32 mouse cellular contexts compared by ENCODE assay signal in the genomic region with DNA sequence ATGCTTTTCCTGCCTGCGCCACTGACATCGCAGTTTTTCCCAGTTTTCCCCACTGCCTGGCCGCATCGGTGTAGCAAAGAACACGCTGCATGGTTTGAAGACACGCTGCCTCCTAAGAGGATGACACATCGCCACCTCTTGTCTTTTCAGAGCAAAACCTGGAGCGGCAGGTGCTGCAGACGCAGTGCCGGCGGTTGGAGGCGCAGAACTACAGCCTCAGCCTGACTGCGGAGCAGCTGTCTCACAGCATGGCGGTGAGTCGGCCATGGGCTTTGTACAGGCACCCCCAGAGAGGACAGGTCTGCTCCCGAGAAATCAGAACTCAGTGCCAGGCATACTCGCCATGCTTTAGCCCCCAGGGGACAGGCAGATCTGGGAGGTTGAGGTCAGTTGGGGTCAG. TPM values are rescaled to one million over a fixed set of nuclear protein-coding genes. Genes with fewer than 3 reads are reported as not detected.
DNase-seq lines count a peak whose midpoint lies in the region; ATAC-seq and TF ChIP-seq lines count a peak whose summit lies in the region.
"Had no signal": no experiment of that assay in that cellular context is flagged by ENCODE, and none has a peak within 500 bp of the region (broad histone marks: within the 10 kb centered on the region; RNA-seq: fewer than 3 reads in every experiment).

No protein-coding gene starts in this region.

- peak; percentile 28; the same call in 1 of the 2 replicates for TF ChIP-seq CTCF in cerebellum, adult 2 months (IDR thresholded peaks at IDR 0.05; ENCODE audit: borderline replicate concordance, insufficient read depth, low read depth, low read length)

- H3K4me2 ChIP-seq in forebrain, embryonic 12.5 days: no peak overlapping the region
- H3K4me2 ChIP-seq in hindbrain, embryonic 13.5 days: no peak overlapping the region
- H3K4me2 ChIP-seq in hindbrain, embryonic 14.5 days (replicated peaks): no peak overlapping the region
- H3K4me2 ChIP-seq in midbrain, embryonic 13.5 days (replicated peaks): no peak overlapping the region
- H3K4me2 ChIP-seq in midbrain, embryonic 15.5 days: no peak overlapping the region
- H3K4me2 ChIP-seq: embryonic facial prominence, embryonic 15.5 days; heart, embryonic 15.5 days; hindbrain, embryonic 15.5 days; intestine, embryonic 15.5 days had no signal

- no peaks in the 10 kb centered on the region for H3K9me3 ChIP-seq in forebrain, embryonic 12.5 days
- H3K9me3 ChIP-seq in forebrain, embryonic 10.5 days: no peaks in the 10 kb centered on the region
- H3K9me3 ChIP-seq in hindbrain, embryonic 13.5 days: no peaks in the 10 kb centered on the region
- no peaks in the 10 kb centered on the region for H3K9me3 ChIP-seq in hindbrain, embryonic 14.5 days (ENCODE audit: control insufficient read depth, low read length)
- no peaks in the 10 kb centered on the region for H3K9me3 ChIP-seq in midbrain, embryonic 13.5 days
- no peaks in the 10 kb centered on the region for H3K9me3 ChIP-seq in midbrain, embryonic 15.5 days
- H3K9me3 ChIP-seq: embryonic facial prominence, embryonic 10.5 days; embryonic facial prominence, embryonic 15.5 days; heart, embryonic 10.5 days; heart, embryonic 15.5 days; hindbrain, embryonic 15.5 days; intestine, embryonic 15.5 days had no signal

- no peak for TF ChIP-seq POLR2A in cerebellum, adult 2 months (IDR thresholded peaks at IDR 0.05; ENCODE audit: borderline replicate concordance, insufficient read depth, low read length)

- peaks cover 95% of the 10 kb centered on the region for H3K36me3 ChIP-seq in forebrain, embryonic 12.5 days (replicated peaks)
- H3K36me3 ChIP-seq in forebrain, embryonic 10.5 days (replicated peaks): peaks cover 100% of the 10 kb centered on the region
- peaks cover 95% of the 10 kb centered on the region for H3K36me3 ChIP-seq in hindbrain, embryonic 13.5 days
- H3K36me3 ChIP-seq in hindbrain, embryonic 14.5 days (replicated peaks; ENCODE audit: control insufficient read depth, insufficient read depth): peaks cover 86% of the 10 kb centered on the region
- H3K36me3 ChIP-seq in midbrain, embryonic 13.5 days: peaks cover 91% of the 10 kb centered on the region
- peaks cover 55% of the 10 kb centered on the region for H3K36me3 ChIP-seq in midbrain, embryonic 15.5 days (replicated peaks)

- DNase-seq in cerebellum, adult 2 months: peak; percentile 63 to 65
- DNase-seq in cerebellum, adult 11-12 months: no peak
- no peak for DNase-seq in forebrain, embryonic 10.5 days (ENCODE audit: extremely low spot score, low spot score)
- no peak for DNase-seq in hindbrain, embryonic 14.5 days (ENCODE audit: low spot score)
- DNase-seq: adrenal gland, adult 2 months; adrenal gland, postnatal 36 days; gastrocnemius, postnatal 25 days; heart, adult 11 months; kidney, adult 2 months; kidney, postnatal 36 days; layer of hippocampus, postnatal 36 days; liver; lung, adult 2 months; lung, postnatal 10 days; right cerebral cortex, postnatal 4 days; thymus, adult 18-20 months; thymus, postnatal 25 days had no signal

- no peaks in the 10 kb centered on the region for H3K27me3 ChIP-seq in cerebellum, adult 2 months (ENCODE audit: control insufficient read depth, insufficient read depth, low read length)
- no peaks in the 10 kb centered on the region for H3K27me3 ChIP-seq in forebrain, embryonic 12.5 days
- H3K27me3 ChIP-seq in forebrain, embryonic 10.5 days (ENCODE audit: poor library complexity, severe bottlenecking): no peaks in the 10 kb centered on the region
- H3K27me3 ChIP-seq in hindbrain, embryonic 13.5 days: no peaks in the 10 kb centered on the region
- no peaks in the 10 kb centered on the region for H3K27me3 ChIP-seq in hindbrain, embryonic 14.5 days (ENCODE audit: control insufficient read depth, insufficient read depth, low read length)
- no peaks in the 10 kb centered on the region for H3K27me3 ChIP-seq in midbrain, embryonic 13.5 days
- H3K27me3 ChIP-seq in midbrain, embryonic 15.5 days (replicated peaks): no peaks in the 10 kb centered on the region
- H3K27me3 ChIP-seq: CH12.LX; embryonic facial prominence, embryonic 15.5 days; heart, embryonic 15.5 days; hindbrain, embryonic 15.5 days; intestine, embryonic 15.5 days had no signal

- ATAC-seq in forebrain, embryonic 12.5 days (ENCODE audit: low FRiP score): no peak
- no peak for ATAC-seq in hindbrain, embryonic 13.5 days (ENCODE audit: low FRiP score)
- no peak for ATAC-seq in hindbrain, embryonic 14.5 days (ENCODE audit: low FRiP score)
- ATAC-seq in midbrain, embryonic 13.5 days: no peak
- ATAC-seq in midbrain, embryonic 15.5 days (replicated peaks): no peak
- ATAC-seq: activated CD4-positive, CD25-positive, alpha-beta regulatory T cell, adult 4 months; intestine, embryonic 15.5 days had no signal

- 24% methylated on average over 17 of the region's 17 CpGs for WGBS in cerebellum, adult 2 months
- WGBS in forebrain, embryonic 12.5 days: 91% methylated on average over 17 of the region's 17 CpGs
- WGBS in forebrain, embryonic 10.5 days: 92% methylated on average over 17 of the region's 17 CpGs
- WGBS in hindbrain, embryonic 13.5 days: 77% methylated on average over 17 of the region's 17 CpGs
- WGBS in hindbrain, embryonic 14.5 days: 76% methylated on average over 17 of the region's 17 CpGs
- 87% methylated on average over 17 of the region's 17 CpGs for WGBS in midbrain, embryonic 13.5 days
- WGBS in midbrain, embryonic 15.5 days: 85% methylated on average over 17 of the region's 17 CpGs

- H3K27ac ChIP-seq in cerebellum, adult 2 months (ENCODE audit: insufficient read depth, low read length): no peak overlapping the region
- H3K27ac ChIP-seq in forebrain, embryonic 12.5 days: peak overlapping the region; percentile 25; the same call in 1 of the 2 replicates
- no peak overlapping the region for H3K27ac ChIP-seq in forebrain, embryonic 10.5 days
- H3K27ac ChIP-seq in hindbrain, embryonic 13.5 days: peak overlapping the region; percentile 31
- no peak overlapping the region for H3K27ac ChIP-seq in hindbrain, embryonic 14.5 days
- H3K27ac ChIP-seq in midbrain, embryonic 13.5 days: peak overlapping the region; percentile 36; the same call in 1 of the 2 replicates
- H3K27ac ChIP-seq in midbrain, embryonic 15.5 days: no peak overlapping the region
- H3K27ac ChIP-seq: embryonic facial prominence, embryonic 10.5 days; embryonic facial prominence, embryonic 15.5 days; heart, embryonic 10.5 days; heart, embryonic 15.5 days; hindbrain, embryonic 15.5 days; intestine, embryonic 15.5 days; liver, embryonic 14.5 days; macrophage; stomach, postnatal 0 days had no signal

- no peak overlapping the region for H3K4me3 ChIP-seq in cerebellum, adult 2 months (replicated peaks; ENCODE audit: insufficient read depth, low read depth, low read length)
- no peak overlapping the region for H3K4me3 ChIP-seq in forebrain, embryonic 12.5 days (replicated peaks)
- no peak overlapping the region for H3K4me3 ChIP-seq in forebrain, embryonic 10.5 days
- no peak overlapping the region for H3K4me3 ChIP-seq in hindbrain, embryonic 13.5 days
- no peak overlapping the region for H3K4me3 ChIP-seq in hindbrain, embryonic 14.5 days (replicated peaks; ENCODE audit: low read length)
- no peak overlapping the region for H3K4me3 ChIP-seq in midbrain, embryonic 13.5 days (replicated peaks)
- no peak overlapping the region for H3K4me3 ChIP-seq in midbrain, embryonic 15.5 days
- H3K4me3 ChIP-seq: embryonic facial prominence, embryonic 10.5 days; embryonic facial prominence, embryonic 15.5 days; heart, embryonic 10.5 days; heart, embryonic 15.5 days; hindbrain, embryonic 15.5 days; intestine, embryonic 15.5 days had no signal

- H3K9ac ChIP-seq in forebrain, embryonic 12.5 days: no peak overlapping the region
- H3K9ac ChIP-seq in hindbrain, embryonic 13.5 days: 0 out of 2 replicates have a peak overlapping the region, but pooled peaks have one; percentile 4
- H3K9ac ChIP-seq in hindbrain, embryonic 14.5 days: no peak overlapping the region
- H3K9ac ChIP-seq in midbrain, embryonic 13.5 days (replicated peaks): no peak overlapping the region
- no peak overlapping the region for H3K9ac ChIP-seq in midbrain, embryonic 15.5 days
- H3K9ac ChIP-seq: embryonic facial prominence, embryonic 15.5 days; heart, embryonic 15.5 days; hindbrain, embryonic 15.5 days; intestine, embryonic 15.5 days; liver, embryonic 14.5 days had no signal

- H3K4me1 ChIP-seq in cerebellum, adult 2 months (ENCODE audit: control insufficient read depth, insufficient read depth, low read length): peaks cover 40% of the 10 kb centered on the region
- H3K4me1 ChIP-seq in forebrain, embryonic 12.5 days: peaks cover 12% of the 10 kb centered on the region; the same call in 1 of the 2 replicates
- peaks cover 45% of the 10 kb centered on the region for H3K4me1 ChIP-seq in forebrain, embryonic 10.5 days
- peaks cover 25% of the 10 kb centered on the region for H3K4me1 ChIP-seq in hindbrain, embryonic 13.5 days (replicated peaks)
- no peaks in the 10 kb centered on the region for H3K4me1 ChIP-seq in hindbrain, embryonic 14.5 days (replicated peaks; ENCODE audit: control insufficient read depth, insufficient read depth, low read length)
- peaks cover 11% of the 10 kb centered on the region for H3K4me1 ChIP-seq in midbrain, embryonic 13.5 days (replicated peaks)
- H3K4me1 ChIP-seq in midbrain, embryonic 15.5 days: no peaks in the 10 kb centered on the region; the same call in 1 of the 2 replicates

RNA-seq across cellular contexts. Expression of a gene that starts 11.3 kb away (rescaled TPM):
- polyA plus RNA-seq in cerebellum, adult 2 months (2012; rRNA removed): 2.1 and 2.5 TPM in 2 replicates
- polyA plus RNA-seq in forebrain, embryonic 12.5 days (2016; fragmentation: Nextera tagmentation; extraction: Ambion mirVana): 83.2 and 84.8 TPM in 2 replicates
- 154 and 158 TPM in 2 replicates for polyA plus RNA-seq in forebrain, embryonic 10.5 days (2016; fragmentation: Nextera tagmentation; extraction: Ambion mirVana)
- polyA plus RNA-seq in hindbrain, embryonic 13.5 days (2015; fragmentation: Nextera tagmentation; extraction: Ambion mirVana): 23.1 and 24.5 TPM in 2 replicates
- polyA plus RNA-seq in hindbrain, embryonic 14.5 days (2014; fragmentation: Nextera tagmentation; extraction: Ambion mirVana): 17.5 and 18.2 TPM in 2 replicates
- polyA plus RNA-seq in midbrain, embryonic 13.5 days (2015; fragmentation: Nextera tagmentation; extraction: Ambion mirVana): 36.7 and 37.9 TPM in 2 replicates
- polyA plus RNA-seq in midbrain, embryonic 15.5 days (2015; fragmentation: Nextera tagmentation; extraction: Ambion mirVana): 15.3 and 16.5 TPM in 2 replicates

Comparison
In these comparisons a context has a peak if more than half of its experiments do, and no peak if none do; other contexts are left out.
1. DNase-seq: peak in cerebellum, adult 2 months (2 of 2); none in cerebellum, adult 11-12 months (single experiment), forebrain, embryonic 10.5 days (single experiment) and hindbrain, embryonic 14.5 days (single experiment).
2. H3K27ac ChIP-seq: peak in forebrain, embryonic 12.5 days (single experiment), hindbrain, embryonic 13.5 days (single experiment) and midbrain, embryonic 13.5 days (single experiment); none in cerebellum, adult 2 months (single experiment), forebrain, embryonic 10.5 days (single experiment), hindbrain, embryonic 14.5 days (single experiment) and midbrain, embryonic 15.5 days (single experiment).